Mouse (Mus musculus) forebrain, postnatal 0 days (tissue): ENCODE measurements at regions not wholly inside any gene's neighbourhood (a gene's known extent, or its start where the extent isn't known, plus 50 kb on each side); places are given as distances from the start of the nearest gene placed in this dataset.
A peak's percentile ranks its signal among the peaks of the same experiment; 100 is the strongest.

Experiments used
- ATAC-seq: fragments of 200-750 bp; cut with Nextera tagmentation; 2 replicates; pipeline ENCODE4 v1.8.0; 2017; ENCODE audit warnings: mild to moderate bottlenecking, moderate library complexity
- DNase-seq: peaks from one replicate; pipeline ENCODE4 v3.0.0-alpha.2; 2015
- H3K27ac ChIP-seq: fragments of 300-500 bp; sonication (generic); 2 replicates; pipeline ENCODE4 v1.5.1; 2014; ENCODE audit warnings: low read depth, mild to moderate bottlenecking, antibody characterized with exemption, low read length, moderate library complexity, mixed read lengths
- H3K27me3 ChIP-seq: fragments of 300-500 bp; sonication (generic); 2 replicates; pipeline ENCODE4 v1.6.1; 2014; ENCODE audit warnings: mild to moderate bottlenecking, low read length, mixed read lengths; ENCODE audit not compliant: insufficient read depth
- H3K36me3 ChIP-seq: fragments of 300-500 bp; sonication (generic); 2 replicates; pipeline ENCODE4 v1.6.1; 2014; ENCODE audit warnings: mild to moderate bottlenecking, moderate library complexity; ENCODE audit not compliant: insufficient read depth
- H3K4me1 ChIP-seq: fragments of 300-500 bp; sonication (generic); 2 replicates; pipeline ENCODE4 v1.6.1; 2014; ENCODE audit warnings: antibody characterized with exemption; ENCODE audit not compliant: insufficient read depth
- H3K4me2 ChIP-seq: fragments of 300-500 bp; sonication (generic); 2 replicates; pipeline ENCODE4 v1.6.1; 2014; ENCODE audit warnings: low read depth, mild to moderate bottlenecking, moderate library complexity
- H3K4me3 ChIP-seq: fragments of 300-500 bp; sonication (generic); 2 replicates; pipeline ENCODE4 v1.5.1; 2014; ENCODE audit warnings: low read depth, low read length, mixed read lengths
- H3K9ac ChIP-seq: fragments of 300-500 bp; sonication (generic); 2 replicates; pipeline ENCODE4 v1.6.1; 2014; ENCODE audit warnings: mild to moderate bottlenecking
- H3K9me3 ChIP-seq: fragments of 300-500 bp; sonication (generic); 2 replicates; pipeline ENCODE4 v1.6.1; 2016; ENCODE audit warnings: low read length
- CTCF ChIP-seq: sonication (generic); IDR thresholded peaks from 2 replicates; pipeline ENCODE4 v1.5.1; 2016; ENCODE audit warnings: antibody characterized with exemption, control low read depth, low read depth
- WGBS: fragments of 180-500 bp; shearing (Covaris S2); extraction: QIAGEN DNeasy Blood & Tissue Kit; methylation state at CpG from one replicate; pipeline ENCODE4 v1.1.7; 2014; 5-methylcytosine and 5-hydroxymethylcytosine counted together

- ATAC-seq = no peak
Observed at GRCm38 (mm10) chr1:184234320-184234988, 200.4 kb upstream of the 1700056E22Rik start.

DNA sequence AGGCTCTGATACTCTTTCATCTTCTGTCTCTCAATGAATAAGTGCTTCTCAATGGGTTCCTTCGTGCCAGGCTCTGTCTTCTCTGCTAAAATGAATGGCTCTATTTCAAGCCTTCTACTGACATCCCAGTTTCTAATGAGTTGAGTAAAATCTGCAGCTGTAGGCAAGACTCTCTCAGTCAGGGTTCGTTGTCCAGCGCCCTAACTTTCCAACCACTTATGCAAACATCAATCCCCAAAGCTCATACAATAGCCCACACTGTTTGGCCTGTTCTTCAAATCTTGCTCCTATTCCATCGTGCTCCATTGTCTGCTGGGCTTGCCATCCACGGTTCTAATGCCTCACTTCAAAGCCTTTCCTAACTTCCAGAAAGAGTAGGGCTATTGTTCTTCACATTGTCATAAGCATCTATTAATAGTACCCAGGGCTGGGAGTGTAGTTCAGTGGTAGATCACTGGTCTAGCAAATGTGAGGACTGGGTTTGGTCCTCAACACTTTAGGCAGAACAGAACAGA lies 199.7 kb upstream of the 1700056E22Rik start:
- no peak overlapping the region for H3K9ac ChIP-seq
- no peaks in the 10 kb centered on the region for H3K27me3 ChIP-seq
- ATAC-seq = no peak
- TF ChIP-seq CTCF = no peak
- no peak overlapping the region for H3K4me3 ChIP-seq
- no peak overlapping the region for H3K4me2 ChIP-seq
- no peak for DNase-seq
- no peak overlapping the region for H3K27ac ChIP-seq
- no peaks in the 10 kb centered on the region for H3K9me3 ChIP-seq
- 54% methylated on average over 5 of the region's 5 CpGs for WGBS
- H3K4me1 ChIP-seq = no peaks in the 10 kb centered on the region
- no peaks in the 10 kb centered on the region for H3K36me3 ChIP-seq

More at GRCm38 (mm10) chr1:184234320-184234988, 200.4 kb upstream of the 1700056E22Rik start:
- Histone ChIP-seq H3K4me2 (no peak overlapping the region), H3K9ac (no peak overlapping the region), H3K36me3 (no peaks in the 10 kb centered on the region), H3K4me1 (no peaks in the 10 kb centered on the region), H3K27ac (no peak overlapping the region), H3K9me3 (no peaks in the 10 kb centered on the region), H3K27me3 (no peaks in the 10 kb centered on the region), H3K4me3 (no peak overlapping the region)
- DNase-seq = no peak
- WGBS = 42% methylated on average over 8 of the region's 8 CpGs
- no peak for TF ChIP-seq CTCF

DNA sequence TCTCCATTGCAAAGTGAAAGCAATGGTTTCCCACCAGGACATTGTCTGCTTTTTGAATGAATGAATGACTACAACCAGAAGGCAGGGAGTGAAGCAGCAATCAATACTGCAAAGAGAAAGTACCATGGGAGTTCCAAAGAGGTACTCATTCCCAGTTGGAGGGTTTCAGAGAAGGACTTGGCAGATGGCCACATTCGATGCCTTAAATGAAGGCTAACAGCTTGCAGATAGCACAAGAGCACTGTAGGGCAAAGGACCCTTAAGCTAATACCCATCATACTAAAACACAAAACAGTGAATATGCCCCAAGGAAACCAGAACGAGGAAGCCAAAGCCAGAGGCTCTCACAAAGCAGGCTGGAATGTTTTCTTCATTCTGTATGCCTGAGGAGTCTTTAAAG lies 188.2 kb upstream of the 1700056E22Rik start:
- Histone ChIP-seq H3K4me1 (no peaks in the 10 kb centered on the region), H3K27ac (no peak overlapping the region), H3K4me2 (no peak overlapping the region), H3K9ac (no peak overlapping the region), H3K27me3 (no peaks in the 10 kb centered on the region), H3K4me3 (no peak overlapping the region), H3K9me3 (no peaks in the 10 kb centered on the region), H3K36me3 (no peaks in the 10 kb centered on the region)
- DNase-seq (no peak), ATAC-seq (no peak)
- WGBS = 47% methylated on average over 2 of the region's 2 CpGs
- TF ChIP-seq CTCF = no peak

- Histone ChIP-seq H3K27me3 (no peaks in the 10 kb centered on the region), H3K4me3 (no peak overlapping the region), H3K9me3 (no peaks in the 10 kb centered on the region), H3K4me1 (no peaks in the 10 kb centered on the region), H3K4me2 (no peak overlapping the region), H3K36me3 (no peaks in the 10 kb centered on the region), H3K27ac (no peak overlapping the region), H3K9ac (no peak overlapping the region)
- no peak for TF ChIP-seq CTCF
- ATAC-seq (no peak), DNase-seq (no peak)
- 73% methylated on average over 3 of the region's 3 CpGs for WGBS
Observed at GRCm38 (mm10) chr1:184221792-184222191, 187.7 kb upstream of the 1700056E22Rik start.

DNA sequence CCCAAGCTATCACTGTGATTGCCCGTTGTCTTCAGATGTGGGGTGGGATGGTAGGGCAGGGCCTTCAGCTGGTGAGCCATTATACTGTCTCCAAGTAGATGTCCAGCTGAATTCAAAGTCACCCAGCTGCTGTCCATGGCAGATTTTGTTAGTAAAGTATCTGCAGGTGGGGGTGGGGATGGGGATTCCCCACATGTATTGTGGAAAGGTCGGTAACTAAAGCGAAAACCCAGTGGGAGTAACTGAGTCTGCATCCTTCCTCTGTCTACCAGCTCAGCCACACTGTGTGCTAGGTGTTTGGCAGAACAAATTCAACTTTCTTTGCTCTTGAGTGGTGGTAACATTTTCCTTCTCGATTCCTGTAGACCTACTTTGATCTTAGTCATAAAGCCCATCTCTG lies 163.2 kb upstream of the 1700056E22Rik start:
- Histone ChIP-seq H3K9ac (no peak overlapping the region), H3K27me3 (no peaks in the 10 kb centered on the region), H3K4me3 (no peak overlapping the region), H3K27ac (no peak overlapping the region), H3K4me1 (no peaks in the 10 kb centered on the region), H3K36me3 (no peaks in the 10 kb centered on the region), H3K9me3 (no peaks in the 10 kb centered on the region), H3K4me2 (no peak overlapping the region)
- no peak for ATAC-seq
- TF ChIP-seq CTCF = no peak
- 87% methylated on average over 4 of the region's 4 CpGs for WGBS
- no peak for DNase-seq

GRCm38 (mm10) chr1:184191325-184191724 lies 157.2 kb upstream of the 1700056E22Rik start:
- no peaks in the 10 kb centered on the region for H3K9me3 ChIP-seq
- WGBS = 31% methylated on average over 3 of the region's 3 CpGs
- H3K36me3 ChIP-seq = no peaks in the 10 kb centered on the region
- H3K27ac ChIP-seq = no peak overlapping the region
- no peak overlapping the region for H3K4me3 ChIP-seq
- no peak overlapping the region for H3K9ac ChIP-seq
- no peaks in the 10 kb centered on the region for H3K4me1 ChIP-seq
- no peak overlapping the region for H3K4me2 ChIP-seq
- ATAC-seq (no peak), DNase-seq (no peak)
- no peaks in the 10 kb centered on the region for H3K27me3 ChIP-seq
- TF ChIP-seq CTCF = no peak

GRCm38 (mm10) chr1:184187582-184187981 lies 153.5 kb upstream of the 1700056E22Rik start:
- H3K4me2 ChIP-seq = no peak overlapping the region
- no peaks in the 10 kb centered on the region for H3K36me3 ChIP-seq
- H3K9me3 ChIP-seq = no peaks in the 10 kb centered on the region
- no peaks in the 10 kb centered on the region for H3K27me3 ChIP-seq
- no peak overlapping the region for H3K27ac ChIP-seq
- H3K4me3 ChIP-seq = no peak overlapping the region
- ATAC-seq = peak; percentile 47; the same call in 1 of the 2 replicates
- H3K9ac ChIP-seq = no peak overlapping the region
- H3K4me1 ChIP-seq = no peaks in the 10 kb centered on the region
- peak; percentile 40; the same call in 1 of the 2 replicates for TF ChIP-seq CTCF
- DNase-seq = peak; percentile 61
